Mouse (Mus musculus) brain, embryonic 14.5 days (tissue): ENCODE results near the gene Spi1. TPM values are rescaled to one million over a fixed set of nuclear protein-coding genes. Genes with fewer than 3 reads are reported as not detected.
"Not testable (repeated sequence)": the region's sequence is repeated elsewhere in the genome, so short reads cannot be mapped to it uniquely, and the experiment has no call there.

Experiments
- DNase-seq: peaks from one replicate; pipeline ENCODE4 v3.0.0-alpha.2; 2011; ENCODE audit warnings: low read depth
- CTCF ChIP-seq: fragments of 200-500 bp; IDR thresholded peaks from 2 replicates; pipeline ENCODE4 v1.5.1; 2012; ENCODE audit warnings: inconsistent platforms, mild to moderate bottlenecking, moderate library complexity, borderline replicate concordance; ENCODE audit not compliant: insufficient read depth, insufficient read length; ENCODE audit errors: extremely low read depth
- POLR2A ChIP-seq: fragments of 200-500 bp; IDR thresholded peaks from 2 replicates; pipeline ENCODE4 v1.6.1; 2012; ENCODE audit warnings: mild to moderate bottlenecking, inconsistent platforms, borderline replicate concordance; ENCODE audit not compliant: poor library complexity, insufficient read depth, insufficient read length, severe bottlenecking; ENCODE audit errors: extremely low read depth
- polyA plus RNA-seq: library from polyadenylated mRNA; depleted of rRNA; stranded (reverse); fragments of >200 nt; gene quantifications from 2 replicates; pipeline ENCODE4 v1.2.3, GENCODE M21; 2012; rRNA removed

Gene Spi1
- 5.1 and 5.3 TPM in 2 replicates for polyA plus RNA-seq

DNA sequence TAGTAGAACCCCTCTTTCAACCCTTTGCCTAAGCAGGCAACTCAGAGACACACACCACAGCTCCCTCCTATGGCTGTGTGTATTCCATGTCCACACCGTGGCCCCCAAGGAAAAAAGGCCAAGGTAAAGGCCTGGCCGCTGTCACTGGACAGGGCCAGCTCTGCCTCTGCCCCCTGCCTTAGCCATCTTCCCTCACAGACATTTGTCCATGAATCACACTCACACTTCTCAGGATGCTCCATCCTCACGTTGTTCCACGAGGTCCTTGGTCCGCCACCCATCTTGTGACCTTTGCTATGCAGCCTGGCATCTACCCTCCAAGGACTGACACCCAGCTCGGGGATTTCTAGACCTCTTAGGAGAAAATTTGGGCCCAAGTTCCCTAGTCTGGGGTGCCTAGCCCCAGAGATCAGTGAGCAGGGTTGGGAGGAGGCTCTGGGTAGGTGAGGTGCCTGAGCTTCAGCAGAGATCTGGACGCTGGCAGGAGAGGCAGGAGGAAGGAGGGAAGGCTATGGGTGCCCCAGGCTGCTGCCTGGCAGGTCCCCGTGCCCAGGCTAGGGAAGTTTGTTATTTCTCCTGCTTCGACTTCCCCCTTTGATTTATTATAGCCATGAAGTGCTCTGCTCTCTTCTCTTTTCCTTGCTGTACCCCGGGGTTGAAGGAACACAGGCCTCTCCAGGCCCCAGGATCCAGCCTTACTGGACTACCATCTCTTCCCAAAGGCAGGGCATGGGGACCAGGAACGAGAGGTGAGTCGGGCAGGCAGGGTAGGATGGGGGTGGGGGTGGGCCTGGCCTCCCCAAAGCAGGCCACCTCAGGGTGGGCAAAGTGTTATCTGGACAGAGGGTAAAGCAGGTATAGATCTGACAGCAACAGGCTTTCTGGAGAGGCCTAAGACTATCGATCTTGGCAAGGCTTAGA lies at the start of gene Spi1:
Spi1 (plus strand) TSS at position 616 of the 921 bp plus-strand sequence.
- DNase-seq = no peak
- TF ChIP-seq POLR2A = no peak
- no peak for TF ChIP-seq CTCF

DNA sequence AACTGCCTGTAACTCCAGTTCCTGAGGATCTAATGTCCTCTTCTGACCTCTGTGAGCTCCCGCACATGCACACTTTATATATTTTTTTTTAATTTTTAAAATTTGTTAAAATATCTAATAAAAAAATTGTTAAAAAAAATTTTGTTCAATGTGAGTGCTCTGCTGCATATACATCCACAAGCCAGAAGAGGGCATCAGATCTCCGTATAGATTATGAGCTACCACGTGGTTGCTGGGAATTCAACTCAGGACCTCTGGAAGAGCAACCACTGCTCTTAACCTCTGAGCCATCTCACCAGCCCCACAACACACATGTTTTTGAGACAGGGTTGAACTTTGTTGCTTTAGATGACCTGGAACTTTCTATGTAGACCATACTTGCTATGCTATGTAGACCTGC lies 49.2 kb upstream of the Spi1 start:
- no peak for TF ChIP-seq POLR2A
- peak; percentile 10; the same call in 1 of the 2 replicates for TF ChIP-seq CTCF

DNA sequence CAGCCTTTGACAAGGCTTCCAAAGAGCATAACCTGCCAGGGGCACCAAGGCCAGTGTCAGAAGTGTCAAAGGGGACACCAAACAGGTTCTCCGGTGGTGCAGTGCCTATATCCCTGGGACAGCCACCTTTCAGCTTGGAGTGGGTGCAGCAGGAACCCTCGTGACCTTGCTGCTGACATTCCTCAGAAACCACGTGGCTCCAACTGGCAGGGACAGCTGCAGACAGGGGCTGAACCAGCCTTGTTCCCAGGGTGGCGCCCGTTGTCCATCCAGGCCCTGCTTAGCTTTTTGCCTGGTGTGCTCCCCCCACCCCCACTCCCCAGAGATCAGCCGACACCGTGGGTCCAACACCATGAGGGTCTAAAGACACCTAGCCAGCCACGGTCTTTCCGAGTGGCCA lies 46.8 kb upstream of the Spi1 start, which contains the start of gene Rapsn:
Rapsn (plus strand) TSS at position 236 of the 400 bp plus-strand sequence.
- no peak for TF ChIP-seq POLR2A
- no peak for TF ChIP-seq CTCF
- no peak for DNase-seq

More for the DNA sequence above, 49.2 kb upstream of the Spi1 start:
- no peak for DNase-seq

DNA sequence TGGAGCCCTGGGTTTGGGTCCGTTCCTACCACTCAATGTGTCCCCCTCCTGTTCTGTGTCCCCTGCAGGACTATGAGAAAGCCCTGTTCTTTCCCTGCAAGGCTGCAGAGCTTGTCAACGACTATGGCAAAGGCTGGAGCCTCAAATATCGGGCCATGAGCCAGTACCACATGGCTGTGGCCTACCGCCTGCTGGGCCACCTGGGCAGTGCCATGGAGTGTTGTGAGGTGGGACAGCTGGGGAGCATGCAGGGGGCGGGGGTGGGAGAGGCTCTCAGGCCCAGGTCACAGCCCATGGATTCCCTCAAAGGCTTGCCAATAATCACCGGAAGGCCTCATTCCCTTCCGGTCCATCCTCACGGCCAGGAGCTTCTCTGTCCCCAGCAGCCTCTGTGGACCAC lies 40.4 kb upstream of the Spi1 start:
- no peak for DNase-seq
- TF ChIP-seq CTCF = no peak
- TF ChIP-seq POLR2A = no peak

DNA sequence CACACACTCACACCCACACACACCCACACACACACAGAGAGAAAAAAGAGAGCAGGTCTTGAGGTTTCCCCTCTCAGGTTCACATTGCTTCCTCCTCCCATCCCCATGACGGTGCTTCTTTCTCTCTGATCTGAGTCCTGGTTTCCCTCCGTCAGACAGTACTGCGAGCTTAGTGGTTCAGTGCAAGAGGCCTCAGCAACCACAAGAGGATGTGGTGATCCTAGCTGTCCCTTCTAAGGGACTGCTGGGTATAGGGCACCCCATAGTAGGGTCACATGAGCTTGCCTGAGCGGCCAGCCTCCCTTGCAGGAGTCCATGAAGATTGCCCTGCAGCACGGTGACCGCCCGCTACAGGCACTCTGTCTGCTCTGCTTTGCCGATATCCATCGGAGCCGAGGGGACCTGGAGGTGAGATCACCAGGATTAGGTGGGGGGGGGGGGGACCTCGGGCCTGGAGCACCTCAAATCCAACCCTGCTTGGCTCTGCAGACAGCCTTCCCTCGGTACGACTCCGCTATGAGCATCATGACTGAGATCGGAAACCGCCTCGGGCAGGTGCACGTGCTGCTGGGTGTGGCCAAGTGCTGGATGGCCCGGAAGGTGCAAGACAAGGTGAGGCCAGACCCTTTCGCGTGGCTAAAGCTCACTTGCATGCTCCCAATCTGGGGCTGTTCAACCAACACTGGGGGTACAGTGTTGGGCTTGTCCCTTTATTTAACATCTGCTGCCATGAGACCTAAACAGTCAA lies 39.4 kb upstream of the Spi1 start:
- no peak for DNase-seq
- TF ChIP-seq CTCF (no peak), POLR2A (no peak)

DNA sequence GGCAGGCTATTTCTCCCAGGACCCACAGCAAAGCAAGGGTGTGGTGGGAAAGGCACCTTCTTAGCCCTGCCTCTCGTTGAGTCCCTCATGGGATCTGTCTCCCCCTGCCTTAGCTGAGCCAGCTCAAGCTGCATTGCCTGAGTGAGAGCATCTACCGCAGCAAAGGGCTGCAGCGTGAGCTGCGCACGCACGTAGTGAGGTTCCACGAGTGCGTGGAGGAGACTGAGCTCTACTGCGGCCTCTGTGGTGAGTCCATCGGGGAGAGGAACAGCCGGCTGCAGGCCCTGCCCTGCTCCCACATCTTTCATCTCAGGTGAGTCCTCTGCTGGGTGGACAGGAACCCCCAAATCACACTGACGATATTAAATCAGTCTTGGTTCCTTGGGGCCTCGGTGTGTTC lies 37.5 kb upstream of the Spi1 start:
- no peak for TF ChIP-seq POLR2A
- TF ChIP-seq CTCF = no peak
- DNase-seq = no peak

DNA sequence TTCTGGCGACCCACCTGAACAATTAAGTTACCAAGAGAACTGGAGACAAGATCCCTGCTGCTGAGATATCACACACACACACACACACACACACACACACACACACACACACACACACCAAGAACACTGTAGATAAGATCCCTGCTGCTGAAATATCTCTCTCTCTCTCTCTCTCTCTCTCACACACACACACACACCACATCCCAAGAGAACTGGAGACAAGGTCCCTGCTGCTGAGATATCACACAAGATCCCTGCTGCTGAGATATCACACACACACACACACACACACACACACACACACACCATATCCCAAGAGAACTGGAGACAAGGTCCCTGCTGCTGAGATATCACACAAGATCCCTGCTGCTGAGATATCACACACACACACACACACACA lies 36.4 kb upstream of the Spi1 start:
- not testable (repeated sequence) for DNase-seq

DNA sequence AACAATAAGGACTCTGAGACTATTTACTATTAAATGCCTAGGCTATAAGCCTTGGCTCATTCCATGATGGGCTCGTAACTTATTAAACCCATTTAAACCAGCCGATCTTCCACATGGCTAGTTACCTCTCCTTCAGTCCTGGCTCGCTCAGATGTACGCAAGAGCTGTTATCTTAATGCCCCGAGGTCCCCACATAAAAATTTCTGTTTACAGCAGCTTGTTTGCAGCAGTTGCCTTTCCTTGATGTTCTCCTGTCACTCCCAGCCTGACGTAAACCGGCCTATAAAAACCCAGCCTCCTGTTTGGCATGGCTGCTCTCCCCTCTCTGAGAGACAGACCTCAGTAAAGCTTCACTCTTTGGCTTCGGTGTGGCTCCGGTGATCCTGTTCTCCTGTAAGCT lies 34.8 kb upstream of the Spi1 start:
- TF ChIP-seq CTCF (no peak), POLR2A (no peak)
- no peak for DNase-seq

DNA sequence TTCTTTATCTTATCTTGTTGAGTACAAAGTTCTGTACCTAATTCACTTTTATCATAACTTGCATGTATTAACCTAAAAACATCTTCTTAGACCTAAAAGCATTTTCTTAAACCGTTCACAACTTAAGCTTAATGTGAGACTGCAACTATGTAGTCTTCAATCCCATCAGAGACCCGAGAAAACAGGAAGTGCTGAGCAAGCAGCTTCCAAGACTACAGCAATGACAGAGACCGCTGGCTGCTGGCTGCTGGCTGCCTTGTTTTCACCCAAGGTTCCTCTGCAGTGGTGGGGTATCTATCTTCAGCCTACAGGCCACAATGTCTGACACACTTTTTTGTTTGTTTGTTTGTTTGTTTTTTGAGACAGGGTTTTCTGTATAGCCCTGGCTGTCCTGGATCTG lies 30.3 kb upstream of the Spi1 start:
- DNase-seq = no peak
- TF ChIP-seq POLR2A = no peak

DNA sequence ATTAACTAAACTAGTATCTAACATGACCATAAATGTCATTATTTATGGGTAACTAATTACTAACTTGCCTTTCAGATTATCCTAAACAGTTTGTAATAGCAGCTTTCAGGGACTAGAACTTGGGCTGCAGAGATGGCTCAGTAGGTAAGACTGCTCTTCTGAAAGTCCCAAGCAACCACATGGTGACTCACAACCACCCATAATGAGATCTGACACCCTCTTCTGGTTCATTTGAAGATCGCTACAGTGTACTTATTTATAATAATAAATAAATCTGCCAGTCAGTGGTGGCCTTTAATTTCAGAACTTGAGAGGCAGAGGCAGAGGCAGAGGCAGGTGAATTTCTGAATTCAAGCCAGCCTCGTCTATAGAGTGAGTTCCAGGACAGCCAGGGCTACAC lies 29.4 kb upstream of the Spi1 start:
- no peak for DNase-seq
- TF ChIP-seq POLR2A (no peak), CTCF (no peak)

DNA sequence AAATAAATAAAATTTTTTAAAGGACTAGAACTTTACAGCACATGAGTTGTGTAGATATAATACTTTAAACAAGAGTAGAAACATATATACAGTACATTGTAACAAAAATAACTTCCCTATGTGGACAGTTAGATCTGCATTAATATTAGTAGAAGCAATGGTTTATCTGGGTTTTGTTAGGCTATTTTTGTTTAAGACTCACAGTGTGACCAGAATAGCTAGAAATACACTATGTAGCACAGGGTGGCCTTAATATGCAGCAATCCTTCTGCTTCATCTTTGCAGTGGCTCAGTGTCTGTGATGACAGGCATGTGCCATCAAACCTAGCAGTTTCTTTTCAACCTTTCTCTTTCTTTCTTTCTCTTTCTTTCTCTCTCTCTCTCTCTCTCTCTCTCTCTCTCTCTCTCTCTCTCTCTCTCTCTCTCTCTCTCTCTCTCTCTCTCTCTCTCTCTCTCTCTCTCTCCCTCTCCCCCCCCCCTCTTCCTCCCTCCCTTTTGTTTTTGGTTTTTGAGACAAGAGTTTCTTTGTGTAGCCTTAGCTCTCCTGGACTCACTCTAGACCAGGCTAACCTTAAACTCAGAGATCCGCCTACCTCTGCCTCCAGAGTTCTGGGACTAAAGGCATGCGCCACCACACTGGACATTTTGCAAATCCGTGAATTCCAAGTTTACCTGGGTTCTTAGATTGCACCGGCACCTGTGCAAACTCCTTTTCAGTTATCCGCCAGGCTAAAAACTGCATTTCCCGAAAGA lies 28.8 kb upstream of the Spi1 start:
- DNase-seq = no peak
- TF ChIP-seq POLR2A = no peak
- TF ChIP-seq CTCF = no peak
